Mouse (Mus musculus) retina, embryonic 14.5 days (tissue): ENCODE data around the gene Ppt2.

Experiments
- DNase-seq: peaks from one replicate; pipeline ENCODE4 v3.0.0-alpha.2; 2015; ENCODE audit warnings: low spot score

Gene Ppt2

GRCm38 (mm10) chr17:34656666-34657065 lies 28.4 kb upstream of the Ppt2 start:
- no peak for DNase-seq

GRCm38 (mm10) chr17:34655581-34655991 lies 27.3 kb upstream of the Ppt2 start:
- DNase-seq = no peak

- no peak for DNase-seq
Measured at GRCm38 (mm10) chr17:34655160-34655559, 26.9 kb upstream of the Ppt2 start.

GRCm38 (mm10) chr17:34654392-34654791 lies 26.1 kb upstream of the Ppt2 start:
- no peak for DNase-seq

DNA sequence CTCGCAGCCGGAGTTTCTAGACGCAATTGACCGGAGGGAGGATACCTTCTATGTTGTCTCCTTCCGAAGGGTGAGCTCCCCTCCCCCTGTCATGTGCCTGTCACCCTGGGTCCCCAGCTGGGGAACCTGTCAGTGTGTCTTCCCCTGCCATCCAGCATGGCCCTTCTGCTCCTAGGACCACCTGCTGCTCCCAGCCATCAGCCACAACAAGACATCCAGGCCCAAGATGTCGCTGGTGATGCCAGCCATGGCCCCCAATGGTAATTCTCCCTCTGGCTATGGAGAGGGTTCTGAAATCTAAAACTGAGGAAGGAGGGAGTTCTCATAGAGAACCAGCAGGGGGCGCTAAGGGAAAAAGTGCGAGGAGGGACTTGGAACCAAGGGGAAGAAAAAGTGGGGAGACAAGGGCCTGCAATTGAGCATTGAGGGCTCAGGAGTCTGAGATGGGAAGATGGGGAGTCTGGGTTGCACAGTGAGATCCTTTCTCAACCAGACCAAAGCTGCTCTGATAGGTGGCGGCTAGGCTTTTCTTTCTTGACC lies 25.5 kb upstream of the Ppt2 start:
- DNase-seq = peak; percentile 80

- DNase-seq = no peak
Measured at GRCm38 (mm10) chr17:34652985-34653384, 24.7 kb upstream of the Ppt2 start.

GRCm38 (mm10) chr17:34652546-34652945 lies 24.2 kb upstream of the Ppt2 start:
- no peak for DNase-seq

GRCm38 (mm10) chr17:34651507-34652221 lies 23.4 kb upstream of the Ppt2 start:
- DNase-seq = peak; percentile 69

- DNase-seq = no peak
Measured at GRCm38 (mm10) chr17:34650781-34651180, 22.5 kb upstream of the Ppt2 start.

- DNase-seq = no peak
Measured at GRCm38 (mm10) chr17:34649106-34649864, 21.0 kb upstream of the Ppt2 start.

DNA sequence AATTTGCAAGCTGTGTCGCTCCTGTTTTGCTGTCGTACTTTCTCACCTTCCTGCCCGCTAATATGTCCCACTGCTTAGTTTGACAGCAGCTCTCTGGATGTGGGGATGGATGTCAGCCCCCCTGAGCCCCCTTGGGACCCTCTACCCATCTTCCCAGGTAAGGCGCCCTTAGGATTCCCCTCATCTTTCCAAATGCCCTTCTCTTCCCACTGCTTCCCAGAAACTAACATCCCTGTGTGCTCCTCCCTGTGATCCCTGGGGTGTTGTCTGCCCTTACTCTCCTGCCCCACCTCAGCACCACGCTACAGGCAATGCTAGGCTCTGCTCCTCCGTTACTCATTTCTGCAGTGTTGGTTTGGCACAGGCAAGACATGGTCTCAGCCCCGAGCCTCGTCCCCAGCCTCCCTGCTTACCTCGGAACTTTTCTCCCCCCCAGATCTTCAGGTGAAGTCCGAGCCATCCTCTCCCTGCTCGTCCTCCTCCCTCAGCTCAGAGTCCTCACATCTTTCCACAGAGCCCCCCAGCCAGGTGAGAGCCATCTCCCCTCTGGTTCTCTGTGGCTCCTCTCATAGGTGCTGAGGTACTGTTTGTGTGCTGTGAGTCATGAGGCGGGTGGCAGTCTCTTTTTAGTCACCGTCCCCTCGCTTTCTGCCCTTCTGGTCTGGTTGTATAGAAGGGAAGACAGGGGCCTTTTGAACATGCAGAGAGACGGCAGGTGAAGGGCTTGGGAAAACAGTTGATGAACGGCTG lies 20.0 kb upstream of the Ppt2 start:
- no peak for DNase-seq

DNA sequence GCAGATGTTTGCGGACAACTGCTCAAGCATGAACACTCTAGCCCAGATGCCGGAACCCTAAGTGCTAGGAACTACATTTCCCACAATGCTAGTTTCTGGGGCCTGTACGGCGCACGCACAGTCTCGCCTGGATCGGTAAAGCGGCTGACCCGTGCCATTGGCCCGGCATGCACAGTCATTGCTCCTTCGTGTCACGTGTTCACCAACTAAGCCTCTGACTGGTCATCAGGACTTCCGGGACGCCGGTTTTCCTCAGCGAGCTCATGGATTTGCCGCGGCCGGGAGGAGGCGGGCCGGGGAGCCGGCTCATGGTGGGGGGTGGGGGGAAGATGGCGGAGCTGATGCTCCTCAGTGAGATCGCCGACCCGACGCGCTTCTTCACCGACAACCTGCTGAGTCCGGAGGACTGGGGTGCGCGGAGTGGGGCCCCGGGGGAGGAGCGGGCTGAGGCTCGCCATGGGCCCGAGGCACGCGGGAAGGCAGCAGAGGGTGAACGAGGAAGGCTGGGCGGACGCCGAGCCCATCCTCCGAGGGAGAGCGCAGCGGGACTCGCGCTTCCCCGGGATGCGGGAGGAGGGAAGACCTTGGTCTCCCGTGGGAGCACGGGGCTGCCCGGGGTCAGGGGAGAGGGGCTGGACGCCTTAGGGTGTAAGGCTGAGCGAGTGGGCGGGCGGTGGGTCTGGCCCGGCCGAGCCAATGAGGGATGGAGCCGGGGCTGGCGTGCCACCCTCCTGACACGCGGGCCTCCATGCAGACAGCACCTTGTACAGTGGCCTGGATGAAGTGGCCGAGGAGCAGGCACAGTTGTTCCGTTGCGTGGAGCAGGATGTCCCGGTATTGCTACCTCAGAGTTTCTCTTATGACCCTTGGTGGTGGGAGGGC lies 18.8 kb upstream of the Ppt2 start, which contains the start of gene Atf6b:
Atf6b (plus strand) TSS at position 241 of the 882 bp plus-strand sequence.
- DNase-seq = peak; percentile 98

- no peak for DNase-seq
Measured at GRCm38 (mm10) chr17:34645831-34646511, 17.7 kb upstream of the Ppt2 start.

- DNase-seq = no peak
Measured at GRCm38 (mm10) chr17:34645256-34645829, 17.0 kb upstream of the Ppt2 start.

DNA sequence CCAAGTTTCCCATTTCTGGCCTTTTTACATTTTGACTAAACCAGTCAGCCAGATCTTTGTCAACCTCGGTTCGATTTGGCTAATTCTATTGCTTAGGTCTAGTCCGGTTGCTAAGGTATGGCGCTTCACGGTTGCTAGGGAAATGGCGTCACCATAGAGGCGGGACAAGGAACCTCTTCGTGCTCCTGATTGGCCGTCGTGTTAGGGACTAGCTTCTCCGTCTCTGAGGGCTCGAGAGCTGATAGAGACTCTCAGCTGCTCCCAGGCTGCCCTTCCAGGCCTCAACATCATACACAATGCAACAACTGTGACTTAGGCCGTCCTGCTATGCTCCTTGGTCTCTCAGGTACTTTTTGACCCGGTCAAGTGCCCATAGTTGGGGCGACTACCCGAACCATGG lies 16.3 kb upstream of the Ppt2 start, which contains the start of gene Fkbpl:
Fkbpl (plus strand) TSS at position 157 of the 400 bp plus-strand sequence.
- DNase-seq = peak; percentile 98

GRCm38 (mm10) chr17:34643944-34644343 lies 15.6 kb upstream of the Ppt2 start:
- DNase-seq = no peak

DNA sequence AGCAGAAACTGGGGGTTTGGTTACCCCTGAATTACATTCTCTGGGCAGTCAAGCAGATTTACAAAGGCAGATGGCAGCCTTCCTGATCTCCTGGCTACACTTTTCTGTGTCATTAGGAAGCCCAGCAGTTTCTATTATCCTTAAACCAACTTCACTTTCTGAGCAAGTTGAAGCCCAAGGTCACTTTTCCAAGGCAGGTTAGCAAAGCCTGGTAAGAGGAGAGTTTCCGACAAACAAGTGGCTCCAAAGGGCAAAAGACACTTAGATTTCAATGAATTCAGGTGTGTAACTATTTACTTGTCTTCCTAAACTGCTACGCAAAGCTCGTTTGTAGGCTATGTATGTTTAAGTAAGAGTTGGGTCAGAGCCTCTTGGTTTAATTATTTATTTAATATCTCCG lies 15.1 kb upstream of the Ppt2 start:
- no peak for DNase-seq

DNA sequence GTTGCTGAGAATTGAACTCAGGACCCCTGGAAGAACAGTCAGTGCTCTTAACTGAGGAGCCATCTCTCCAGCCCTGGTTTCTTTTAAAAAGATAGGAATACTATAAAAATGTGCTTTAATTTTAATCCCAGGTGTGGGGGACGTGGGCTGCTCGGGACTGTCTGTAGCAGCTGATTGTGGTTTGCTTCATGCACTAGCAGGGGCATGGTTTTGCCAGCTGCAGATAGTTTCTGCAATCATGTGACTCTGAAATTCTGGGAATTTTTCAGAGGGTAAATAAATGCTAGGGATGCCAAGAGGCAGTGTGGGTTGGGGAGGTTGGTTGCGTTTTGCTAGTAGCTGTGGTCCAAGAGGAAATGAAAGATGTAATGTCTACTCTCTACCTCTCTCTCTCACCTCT lies 13.6 kb upstream of the Ppt2 start:
- DNase-seq = no peak

DNA sequence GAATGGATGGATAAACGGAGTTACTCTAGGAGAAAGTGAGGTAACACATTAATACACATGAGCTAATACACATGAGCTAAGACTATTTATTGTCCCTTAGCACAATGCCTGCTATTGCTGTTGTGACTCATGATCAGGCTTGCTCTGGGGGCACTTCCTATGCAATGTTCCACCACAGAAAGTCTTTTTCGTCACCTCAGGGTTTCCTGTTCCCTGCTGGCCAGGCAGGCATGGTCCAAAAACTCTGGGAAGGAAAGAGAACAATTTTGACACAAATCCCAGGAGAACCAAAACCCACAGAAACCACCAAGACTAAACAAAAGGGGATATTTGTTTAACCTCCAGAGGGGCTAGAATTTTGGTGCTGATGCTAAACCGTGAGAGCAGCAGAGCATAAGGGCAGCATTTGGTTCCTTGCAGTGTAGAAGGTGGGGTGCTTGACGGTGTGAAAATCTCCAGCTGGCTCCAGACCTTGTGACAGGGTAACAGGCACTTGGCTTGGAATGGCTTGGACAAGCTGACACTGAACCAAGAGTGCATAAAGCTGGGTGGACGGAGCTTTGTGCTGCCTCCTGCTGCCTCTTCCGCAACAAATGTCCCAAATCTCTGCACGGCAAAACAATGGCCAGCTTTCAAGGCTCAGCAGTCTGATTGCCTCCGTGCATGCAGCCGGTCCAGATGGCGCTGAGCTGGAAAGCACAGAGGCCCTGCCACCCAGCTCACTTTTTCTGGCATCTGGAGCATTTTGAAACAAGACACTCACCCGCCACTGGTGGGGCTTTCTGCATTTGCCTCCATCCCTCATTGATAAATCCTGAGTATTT lies 12.7 kb upstream of the Ppt2 start:
- peak; percentile 70 for DNase-seq
